Mouse (Mus musculus): ENCODE measurements around the gene Prdx4. TPM values are rescaled to one million over a fixed set of nuclear protein-coding genes. Genes with fewer than 3 reads are reported as not detected.
A peak's percentile ranks its signal among the peaks of the same experiment; 100 is the strongest.
"Not testable (repeated sequence)": the region's sequence is repeated elsewhere in the genome, so short reads cannot be mapped to it uniquely, and the experiment has no call there.

The Prdx4 gene
- 235 and 279 TPM in 2 replicates for total RNA-seq (2012; rRNA removed)

GRCm38 (mm10) chrX:155340654-155341053, at the start of gene Prdx4:
TSS of gene Prdx4 (minus strand) at chrX:155340754.
- TF ChIP-seq CHD2 (IDR thresholded peaks at IDR 0.05; ENCODE audit: low read depth, low read length), result no peak
- no peak for TF ChIP-seq ZC3H11A (IDR thresholded peaks at IDR 0.05; ENCODE audit: borderline replicate concordance, low read depth, low read length)
- TF ChIP-seq MAFK (IDR thresholded peaks at IDR 0.05; ENCODE audit: insufficient read depth, low read depth, low read length), result no peak
- TF ChIP-seq HCFC1 (IDR thresholded peaks at IDR 0.05; ENCODE audit: borderline replicate concordance, insufficient read depth, low read length), result no peak
- no peak for TF ChIP-seq ZNF384 (IDR thresholded peaks at IDR 0.05; ENCODE audit: low read depth, low read length)
- in situ Hi-C loops (cut with MboI; ENCODE audit: low sequenced_read_pairs in 2 of 2, unreplicated experiment in 2 of 2), result no loop called here
- DNase-seq (ENCODE audit: low read depth, low spot score), result no peak
- Histone ChIP-seq H3K9me3 (ENCODE audit: control insufficient read depth, insufficient read depth, low read depth, low read length) (no peaks in the 10 kb centered on the region), H3K9ac (ENCODE audit: insufficient read depth, low read depth, low read length, poor library complexity, severe bottlenecking) (no peak within 1 kb of the TSS), H3K4me3 (ENCODE audit: insufficient read depth in 1 of 2, low read depth in 1 of 2, low read length in 2 of 2, poor library complexity in 1 of 2, severe bottlenecking in 1 of 2) (no peak within 1 kb of the TSS), H3K4me1 (ENCODE audit: control insufficient read depth in 2 of 2, insufficient read depth in 2 of 2, low read length in 2 of 2, poor library complexity in 1 of 2) (peaks cover 0 to 2% of the 10 kb centered on the region in 2 experiments; a peak in 2 of 4 replicates), H3K36me3 (ENCODE audit: control insufficient read depth, insufficient read depth, low read length, poor library complexity, severe bottlenecking) (no peaks in the 10 kb centered on the region), H3K27ac (ENCODE audit: insufficient read depth, low read depth, low read length, poor library complexity, severe bottlenecking) (no peak within 1 kb of the TSS)

DNA sequence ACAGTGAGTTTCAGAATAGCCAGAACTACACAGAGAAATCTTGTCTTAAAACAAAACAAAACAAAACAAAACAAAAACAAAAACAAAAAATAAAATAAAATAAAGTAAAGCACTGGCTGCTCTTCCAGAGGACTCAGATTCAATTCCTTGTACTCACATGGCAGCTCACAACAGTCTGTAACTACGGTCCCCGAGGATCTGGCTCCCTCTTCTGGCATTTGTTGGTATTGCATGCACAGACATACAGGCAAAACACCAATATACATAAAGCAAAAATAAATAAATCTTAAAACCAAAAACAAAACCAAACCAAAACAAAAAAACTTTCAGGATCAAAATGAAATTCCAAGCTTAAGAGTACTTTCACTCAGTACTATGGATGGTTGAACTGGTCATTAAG, 36.0 kb upstream of the Prdx4 start:
- peak; percentile 19 for DNase-seq (ENCODE audit: low read depth, low spot score)
- H3K36me3 ChIP-seq (ENCODE audit: control insufficient read depth, insufficient read depth, low read length, poor library complexity, severe bottlenecking), result no peaks in the 10 kb centered on the region
- H3K9ac ChIP-seq (ENCODE audit: insufficient read depth, low read depth, low read length, poor library complexity, severe bottlenecking), result no peak overlapping the region
- H3K27ac ChIP-seq (ENCODE audit: insufficient read depth, low read depth, low read length, poor library complexity, severe bottlenecking), result no peak overlapping the region
- TF ChIP-seq ZC3H11A (IDR thresholded peaks at IDR 0.05; ENCODE audit: borderline replicate concordance, low read depth, low read length) (peak; percentile 55; the same call in 1 of the 2 replicates), MAFK (IDR thresholded peaks at IDR 0.05; ENCODE audit: insufficient read depth, low read depth, low read length) (no peak)
- no peaks in the 10 kb centered on the region for H3K9me3 ChIP-seq (ENCODE audit: control insufficient read depth, insufficient read depth, low read depth, low read length)
- in situ Hi-C loops (cut with MboI; ENCODE audit: low sequenced_read_pairs in 2 of 2, unreplicated experiment in 2 of 2), result no loop called here
- H3K4me3 ChIP-seq (ENCODE audit: insufficient read depth in 1 of 2, low read depth in 1 of 2, low read length in 2 of 2, poor library complexity in 1 of 2, severe bottlenecking in 1 of 2), result no peak overlapping the region
- no peaks in the 10 kb centered on the region for H3K4me1 ChIP-seq (ENCODE audit: control insufficient read depth in 2 of 2, insufficient read depth in 2 of 2, low read length in 2 of 2, poor library complexity in 1 of 2)

GRCm38 (mm10) chrX:155375458-155375857, 34.9 kb upstream of the Prdx4 start:
- no peak for DNase-seq (ENCODE audit: low read depth, low spot score)
- TF ChIP-seq HCFC1 (IDR thresholded peaks at IDR 0.05; ENCODE audit: borderline replicate concordance, insufficient read depth, low read length) (no peak), ZNF384 (IDR thresholded peaks at IDR 0.05; ENCODE audit: low read depth, low read length) (no peak), CHD2 (IDR thresholded peaks at IDR 0.05; ENCODE audit: low read depth, low read length) (no peak), MAFK (IDR thresholded peaks at IDR 0.05; ENCODE audit: insufficient read depth, low read depth, low read length) (no peak), ZC3H11A (IDR thresholded peaks at IDR 0.05; ENCODE audit: borderline replicate concordance, low read depth, low read length) (no peak)
- H3K9me3 ChIP-seq (ENCODE audit: control insufficient read depth, insufficient read depth, low read depth, low read length), result no peaks in the 10 kb centered on the region
- no peak overlapping the region for H3K9ac ChIP-seq (ENCODE audit: insufficient read depth, low read depth, low read length, poor library complexity, severe bottlenecking)
- no peak overlapping the region for H3K27ac ChIP-seq (ENCODE audit: insufficient read depth, low read depth, low read length, poor library complexity, severe bottlenecking)
- no peaks in the 10 kb centered on the region for H3K4me1 ChIP-seq (ENCODE audit: control insufficient read depth in 2 of 2, insufficient read depth in 2 of 2, low read length in 2 of 2, poor library complexity in 1 of 2)
- in situ Hi-C loops (cut with MboI; ENCODE audit: low sequenced_read_pairs in 2 of 2, unreplicated experiment in 2 of 2), result no loop called here
- H3K36me3 ChIP-seq (ENCODE audit: control insufficient read depth, insufficient read depth, low read length, poor library complexity, severe bottlenecking), result no peaks in the 10 kb centered on the region
- no peak overlapping the region for H3K4me3 ChIP-seq (ENCODE audit: insufficient read depth in 1 of 2, low read depth in 1 of 2, low read length in 2 of 2, poor library complexity in 1 of 2, severe bottlenecking in 1 of 2)

- H3K4me3 ChIP-seq (ENCODE audit: insufficient read depth in 1 of 2, low read depth in 1 of 2, low read length in 2 of 2, poor library complexity in 1 of 2, severe bottlenecking in 1 of 2); H3K4me1 ChIP-seq (ENCODE audit: control insufficient read depth in 2 of 2, insufficient read depth in 2 of 2, low read length in 2 of 2, poor library complexity in 1 of 2); H3K9me3 ChIP-seq (ENCODE audit: control insufficient read depth, insufficient read depth, low read depth, low read length); H3K36me3 ChIP-seq (ENCODE audit: control insufficient read depth, insufficient read depth, low read length, poor library complexity, severe bottlenecking); H3K27ac ChIP-seq (ENCODE audit: insufficient read depth, low read depth, low read length, poor library complexity, severe bottlenecking); H3K9ac ChIP-seq (ENCODE audit: insufficient read depth, low read depth, low read length, poor library complexity, severe bottlenecking); in situ Hi-C loops (cut with MboI; ENCODE audit: low sequenced_read_pairs in 2 of 2, unreplicated experiment in 2 of 2): not testable (repeated sequence)
- peak; percentile 24 for DNase-seq (ENCODE audit: low read depth, low spot score)
- TF ChIP-seq MAFK (IDR thresholded peaks at IDR 0.05; ENCODE audit: insufficient read depth, low read depth, low read length), result peak; percentile 95
Measured at GRCm38 (mm10) chrX:155370110-155370509, 29.6 kb upstream of the Prdx4 start.

DNA sequence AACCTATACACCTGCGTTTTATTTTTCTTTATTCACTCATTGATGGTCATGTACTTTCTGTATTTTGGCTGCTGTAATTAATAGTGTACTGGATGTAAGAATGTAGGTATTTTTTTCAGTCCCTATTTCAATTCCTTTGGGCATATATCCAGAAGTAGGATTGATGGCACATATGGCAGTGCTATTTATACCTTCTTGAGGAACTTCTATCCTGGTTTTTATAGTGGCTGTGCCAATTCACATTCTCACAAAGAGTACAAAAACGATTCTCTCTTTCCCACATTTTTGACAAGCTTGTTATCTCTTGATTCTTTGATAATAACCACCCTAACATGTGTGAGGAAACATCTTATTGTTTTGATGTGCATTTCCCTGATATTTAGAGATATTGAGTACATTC, 24.5 kb upstream of the Prdx4 start:
- TF ChIP-seq HCFC1 (IDR thresholded peaks at IDR 0.05; ENCODE audit: borderline replicate concordance, insufficient read depth, low read length) (no peak), MAFK (IDR thresholded peaks at IDR 0.05; ENCODE audit: insufficient read depth, low read depth, low read length) (no peak), CHD2 (IDR thresholded peaks at IDR 0.05; ENCODE audit: low read depth, low read length) (no peak), ZNF384 (IDR thresholded peaks at IDR 0.05; ENCODE audit: low read depth, low read length) (no peak), ZC3H11A (IDR thresholded peaks at IDR 0.05; ENCODE audit: borderline replicate concordance, low read depth, low read length) (no peak)

More for the DNA sequence above, 24.5 kb upstream of the Prdx4 start:
- Histone ChIP-seq H3K4me3 (ENCODE audit: insufficient read depth in 1 of 2, low read depth in 1 of 2, low read length in 2 of 2, poor library complexity in 1 of 2, severe bottlenecking in 1 of 2) (no peak overlapping the region), H3K36me3 (ENCODE audit: control insufficient read depth, insufficient read depth, low read length, poor library complexity, severe bottlenecking) (no peaks in the 10 kb centered on the region), H3K9ac (ENCODE audit: insufficient read depth, low read depth, low read length, poor library complexity, severe bottlenecking) (no peak overlapping the region), H3K9me3 (ENCODE audit: control insufficient read depth, insufficient read depth, low read depth, low read length) (no peaks in the 10 kb centered on the region), H3K27ac (ENCODE audit: insufficient read depth, low read depth, low read length, poor library complexity, severe bottlenecking) (no peak overlapping the region), H3K4me1 (ENCODE audit: control insufficient read depth in 2 of 2, insufficient read depth in 2 of 2, low read length in 2 of 2, poor library complexity in 1 of 2) (no peaks in the 10 kb centered on the region)
- no peak for DNase-seq (ENCODE audit: low read depth, low spot score)
- in situ Hi-C loops (cut with MboI; ENCODE audit: low sequenced_read_pairs in 2 of 2, unreplicated experiment in 2 of 2), result no loop called here
